Mouse (Mus musculus): Measurements from ENCODE around the gene Dnase2a. TPM values are rescaled to one million over a fixed set of nuclear protein-coding genes. Genes with fewer than 3 reads are reported as not detected.

The Dnase2a gene
- polyA plus RNA-seq, 1 experiment from 2014 or later, result 10.1 TPM

Small RNA genes lying within 50 kb of the gene (microRNA-seq; reads per million reads assigned to microRNA genes)
- gene Gm24197 (ENCODE audit: borderline number of aligned reads) (not detected), gene Mir7069 (ENCODE audit: borderline number of aligned reads) (1.7 reads per million, percentile 2 among the genes with 10 or more reads in this experiment)

Other genes starting within 250 kb of the Dnase2a start
- 45.9 and 50.3 TPM in 2 replicates for gene Ier2, start 245.7 kb upstream of the Dnase2a start, polyA plus RNA-seq (2014; fragmentation: Nextera tagmentation; extraction: Ambion mirVana)
- gene Trmt1, start 222.3 kb upstream of the Dnase2a start, polyA plus RNA-seq (2014; fragmentation: Nextera tagmentation; extraction: Ambion mirVana), result 55.8 and 73.2 TPM in 2 replicates
- 19.7 and 20.1 TPM in 2 replicates for gene Nacc1, start 220.7 kb upstream of the Dnase2a start, polyA plus RNA-seq (2014; fragmentation: Nextera tagmentation; extraction: Ambion mirVana)
- gene Lyl1, start 207.1 kb upstream of the Dnase2a start, polyA plus RNA-seq (2014; fragmentation: Nextera tagmentation; extraction: Ambion mirVana), result 5.8 and 6.8 TPM in 2 replicates
- 2.0 and 2.7 TPM in 2 replicates for gene G430095P16Rik, start 185.6 kb upstream of the Dnase2a start, polyA plus RNA-seq (2014; fragmentation: Nextera tagmentation; extraction: Ambion mirVana)
- 64.0 and 67.4 TPM in 2 replicates for gene Nfix, start 108.2 kb upstream of the Dnase2a start, polyA plus RNA-seq (2014; fragmentation: Nextera tagmentation; extraction: Ambion mirVana)
- 5.8 and 6.8 TPM in 2 replicates for gene Dand5, start 85.7 kb upstream of the Dnase2a start, polyA plus RNA-seq (2014; fragmentation: Nextera tagmentation; extraction: Ambion mirVana)
- 41.3 and 41.5 TPM in 2 replicates for gene Gadd45gip1, start 77.0 kb upstream of the Dnase2a start, polyA plus RNA-seq (2014; fragmentation: Nextera tagmentation; extraction: Ambion mirVana)
- 109 and 111 TPM in 2 replicates for gene Rad23a, start 67.9 kb upstream of the Dnase2a start, polyA plus RNA-seq (2014; fragmentation: Nextera tagmentation; extraction: Ambion mirVana)
- 805 and 891 TPM in 2 replicates for gene Calr, start 61.6 kb upstream of the Dnase2a start, polyA plus RNA-seq (2014; fragmentation: Nextera tagmentation; extraction: Ambion mirVana)
- 67.1 and 76.5 TPM in 2 replicates for gene Farsa, start 51.6 kb upstream of the Dnase2a start, polyA plus RNA-seq (2014; fragmentation: Nextera tagmentation; extraction: Ambion mirVana)
- gene Syce2, start 36.4 kb upstream of the Dnase2a start, polyA plus RNA-seq (2014; fragmentation: Nextera tagmentation; extraction: Ambion mirVana), result 68.5 and 71.8 TPM in 2 replicates
- 27.3 and 33.2 TPM in 2 replicates for gene Gcdh, start 14.6 kb upstream of the Dnase2a start, polyA plus RNA-seq (2014; fragmentation: Nextera tagmentation; extraction: Ambion mirVana)
- 2.1 and 2.2 TPM in 2 replicates for gene Klf1, start 6.6 kb upstream of the Dnase2a start, polyA plus RNA-seq (2014; fragmentation: Nextera tagmentation; extraction: Ambion mirVana)
- 3.4 and 3.6 TPM in 2 replicates for gene Mast1, start 28.8 kb downstream of the Dnase2a start, polyA plus RNA-seq (2014; fragmentation: Nextera tagmentation; extraction: Ambion mirVana)
- gene Rtbdn, start 38.4 kb downstream of the Dnase2a start, polyA plus RNA-seq (2014; fragmentation: Nextera tagmentation; extraction: Ambion mirVana), result 0.20 TPM in 1 of 2 replicates, not detected in the other
- not detected in 2 replicates for gene Gm49661, start 60.9 kb downstream of the Dnase2a start, polyA plus RNA-seq (2014; fragmentation: Nextera tagmentation; extraction: Ambion mirVana)
- gene Prdx2, start 61.0 kb downstream of the Dnase2a start, polyA plus RNA-seq (2014; fragmentation: Nextera tagmentation; extraction: Ambion mirVana), result 715 and 771 TPM in 2 replicates
- gene Rnaseh2a, start 61.2 kb downstream of the Dnase2a start, polyA plus RNA-seq (2014; fragmentation: Nextera tagmentation; extraction: Ambion mirVana), result 73.7 and 88.9 TPM in 2 replicates
- 16.8 and 18.4 TPM in 2 replicates for gene Junb, start 70.2 kb downstream of the Dnase2a start, polyA plus RNA-seq (2014; fragmentation: Nextera tagmentation; extraction: Ambion mirVana)
- gene Hook2, start 82.0 kb downstream of the Dnase2a start, polyA plus RNA-seq (2014; fragmentation: Nextera tagmentation; extraction: Ambion mirVana), result 13.1 and 15.3 TPM in 2 replicates
- 0.30 and 0.58 TPM in 2 replicates for gene Best2, start 106.0 kb downstream of the Dnase2a start, polyA plus RNA-seq (2014; fragmentation: Nextera tagmentation; extraction: Ambion mirVana)
- gene Asna1, start 116.7 kb downstream of the Dnase2a start, polyA plus RNA-seq (2014; fragmentation: Nextera tagmentation; extraction: Ambion mirVana), result 97.3 and 101 TPM in 2 replicates
- 127 and 133 TPM in 2 replicates for gene Trir, start 118.3 kb downstream of the Dnase2a start, polyA plus RNA-seq (2014; fragmentation: Nextera tagmentation; extraction: Ambion mirVana)
- 22.9 and 24.8 TPM in 2 replicates for gene Tnpo2, start 128.4 kb downstream of the Dnase2a start, polyA plus RNA-seq (2014; fragmentation: Nextera tagmentation; extraction: Ambion mirVana)
- gene Fbxw9, start 151.5 kb downstream of the Dnase2a start, polyA plus RNA-seq (2014; fragmentation: Nextera tagmentation; extraction: Ambion mirVana), result 20.9 and 25.8 TPM in 2 replicates
- 0.68 TPM in 1 of 2 replicates, not detected in the other for gene Gm5741, start 159.4 kb downstream of the Dnase2a start, polyA plus RNA-seq (2014; fragmentation: Nextera tagmentation; extraction: Ambion mirVana)
- gene Dhps, start 163.2 kb downstream of the Dnase2a start, polyA plus RNA-seq (2014; fragmentation: Nextera tagmentation; extraction: Ambion mirVana), result 44.0 and 49.5 TPM in 2 replicates
- 125 and 127 TPM in 2 replicates for gene Wdr83os, start 172.2 kb downstream of the Dnase2a start, polyA plus RNA-seq (2014; fragmentation: Nextera tagmentation; extraction: Ambion mirVana)
- gene Wdr83, start 172.7 kb downstream of the Dnase2a start, polyA plus RNA-seq (2014; fragmentation: Nextera tagmentation; extraction: Ambion mirVana), result 33.1 and 38.6 TPM in 2 replicates
- 35.3 and 35.6 TPM in 2 replicates for gene Man2b1, start 174.7 kb downstream of the Dnase2a start, polyA plus RNA-seq (2014; fragmentation: Nextera tagmentation; extraction: Ambion mirVana)
- gene Zfp791, start 214.5 kb downstream of the Dnase2a start, polyA plus RNA-seq (2014; fragmentation: Nextera tagmentation; extraction: Ambion mirVana), result 1.6 TPM in 2 replicates
- gene Cks1brt, start 243.4 kb downstream of the Dnase2a start, polyA plus RNA-seq (2014; fragmentation: Nextera tagmentation; extraction: Ambion mirVana), result not detected in 2 replicates

Measured in embryonic facial prominence, embryonic 14.5 days (tissue).